Mouse (Mus musculus): ENCODE measurements around the gene 1700122O11Rik. TPM values are rescaled to one million over a fixed set of nuclear protein-coding genes. Genes with fewer than 3 reads are reported as not detected.

The 1700122O11Rik gene
- total RNA-seq, 2 experiments from 2014 or later: not detected

DNA sequence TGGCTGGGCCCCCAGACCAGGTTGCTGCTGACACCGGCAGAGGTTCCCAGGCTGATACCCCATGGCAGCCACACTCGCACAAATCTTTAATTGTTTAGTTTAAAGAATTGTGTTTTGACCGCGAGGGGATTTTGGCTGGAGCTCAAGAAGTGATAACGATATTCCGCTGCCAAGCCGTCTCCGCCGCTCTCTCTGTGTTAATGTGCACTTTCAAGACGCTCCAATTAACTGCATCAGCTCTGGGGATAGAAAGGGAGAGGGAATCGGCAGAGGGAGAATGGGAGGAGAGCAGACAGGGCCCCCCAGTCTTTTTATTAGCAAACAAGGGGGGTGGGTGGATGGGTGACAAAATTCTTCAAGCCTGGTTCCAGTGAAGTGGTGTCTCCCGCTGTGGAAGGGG, 8.9 kb downstream of the 1700122O11Rik start:
- DNase-seq (ENCODE audit: low spot score in 2 of 2): no peak

DNA sequence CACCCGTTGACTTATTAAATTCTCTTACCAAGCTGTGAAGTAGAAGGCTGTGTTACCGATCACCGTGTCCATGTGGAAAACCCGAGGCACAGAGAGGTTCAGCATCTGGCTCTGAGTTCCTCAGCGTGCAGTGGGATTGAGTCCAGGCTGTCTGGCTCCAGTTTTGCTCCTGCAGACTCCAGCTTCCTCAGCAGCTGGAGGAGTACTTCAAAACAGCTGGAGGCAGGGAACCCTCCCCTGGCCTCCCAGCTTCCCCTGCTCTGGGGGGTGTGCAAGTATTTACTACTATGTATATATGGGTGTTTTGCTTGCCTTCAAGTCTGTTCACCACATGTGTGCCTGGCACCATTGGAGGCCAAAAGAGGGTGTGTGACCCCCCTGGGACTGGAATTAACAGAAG, 9.8 kb downstream of the 1700122O11Rik start:
- no peak for DNase-seq (ENCODE audit: low spot score in 2 of 2)

DNA sequence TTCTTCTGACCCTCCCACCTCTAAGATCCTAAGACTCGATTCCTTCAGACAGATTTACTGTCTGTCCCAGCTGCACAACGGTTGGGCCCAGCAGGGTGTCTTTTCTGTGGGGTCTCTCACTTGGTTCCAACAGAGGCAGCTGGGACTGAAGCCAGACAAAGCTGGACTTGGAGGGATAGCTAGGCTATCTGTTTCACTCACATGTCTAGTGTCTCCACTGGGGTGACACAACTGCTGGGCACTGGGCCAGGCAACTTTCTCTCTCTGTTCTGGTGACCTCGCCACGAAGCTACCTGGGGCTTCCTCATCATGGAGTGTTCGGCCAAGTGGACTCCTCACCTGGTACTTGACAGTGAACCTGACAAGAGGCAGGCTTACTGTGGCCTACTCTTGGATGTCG, 10.4 kb downstream of the 1700122O11Rik start:
- no peak for DNase-seq (ENCODE audit: low spot score in 2 of 2)

DNA sequence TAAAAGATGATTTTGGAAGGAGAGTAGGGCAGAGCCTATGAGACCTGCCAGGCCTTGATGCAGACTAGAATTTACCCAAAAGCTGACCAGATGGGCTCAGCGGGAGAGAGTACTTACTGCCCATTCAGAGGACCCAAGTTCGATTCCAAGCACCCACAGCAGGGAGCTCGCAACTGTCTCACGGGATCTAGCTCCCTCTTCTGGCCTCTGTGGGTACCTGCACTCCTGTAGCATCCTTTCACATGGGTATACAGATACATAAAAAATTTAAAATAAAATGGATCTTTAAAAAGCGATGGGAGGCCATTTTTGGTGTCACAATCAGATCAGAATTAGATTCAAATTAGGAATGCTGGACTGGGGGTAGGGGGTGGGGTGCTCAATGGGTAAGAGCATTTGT, 11.1 kb downstream of the 1700122O11Rik start:
- DNase-seq (ENCODE audit: low spot score in 2 of 2): no peak

DNA sequence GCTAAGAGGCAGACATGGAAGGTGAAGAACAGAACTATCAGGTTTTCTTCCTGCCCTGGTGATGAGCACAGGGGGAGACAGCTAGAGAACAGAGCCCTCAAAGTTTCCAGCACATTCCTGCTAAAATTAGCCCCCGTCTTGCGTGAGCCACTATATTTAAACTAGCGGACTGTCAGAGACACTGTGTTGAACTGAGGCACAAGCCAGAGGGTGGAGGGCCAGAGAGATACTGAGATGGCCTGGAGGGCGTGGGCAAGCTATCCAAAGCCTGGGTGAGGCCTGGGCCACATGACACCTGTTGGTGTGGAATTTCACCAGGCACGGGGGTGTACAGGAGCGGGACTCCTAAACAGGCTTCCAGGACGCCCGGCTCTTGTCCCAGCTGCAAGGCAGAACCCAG, 14.0 kb downstream of the 1700122O11Rik start:
- DNase-seq (ENCODE audit: low spot score in 2 of 2): no peak

DNA sequence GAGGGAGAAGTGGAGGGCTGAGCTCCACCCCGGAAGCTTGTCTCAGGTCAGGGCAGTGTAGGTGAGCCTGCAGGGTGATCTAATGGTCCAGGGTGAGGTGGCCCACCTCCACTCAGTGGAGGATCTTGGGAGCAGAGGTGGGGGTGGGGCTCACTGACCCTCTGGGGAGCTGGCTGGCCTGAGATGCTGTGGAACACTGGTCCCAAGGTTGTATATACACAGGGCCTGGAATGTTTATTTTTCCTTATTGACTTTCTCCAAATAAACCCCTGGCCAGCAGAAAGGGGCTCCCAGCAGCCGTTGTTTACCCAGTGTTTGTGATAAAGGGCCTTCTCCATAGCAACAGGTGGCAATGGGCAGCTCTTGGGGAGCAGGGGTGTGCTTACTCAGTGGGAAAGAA, 18.5 kb downstream of the 1700122O11Rik start:
- DNase-seq (ENCODE audit: low spot score in 2 of 2): no peak

DNA sequence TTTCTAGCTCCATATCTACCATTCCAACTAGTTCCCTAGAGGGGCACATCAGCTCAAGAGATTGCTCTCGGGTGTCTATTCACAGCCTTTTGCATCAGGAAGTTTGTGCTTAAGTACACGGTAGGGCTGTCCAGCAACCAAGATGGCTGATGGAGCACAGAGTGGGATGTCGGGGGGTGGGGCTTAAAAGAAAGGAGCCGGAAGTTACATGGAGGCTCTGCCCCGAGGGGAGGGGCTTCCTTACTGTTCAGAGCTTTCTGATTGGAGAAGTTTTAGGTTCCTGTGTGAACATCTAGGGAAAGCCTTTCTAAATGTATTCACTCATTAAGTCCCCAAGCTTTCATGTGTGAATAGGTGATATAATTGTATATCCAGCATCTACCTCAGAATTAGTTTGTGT, 21.5 kb downstream of the 1700122O11Rik start:
- no peak for DNase-seq (ENCODE audit: low spot score in 2 of 2)

DNA sequence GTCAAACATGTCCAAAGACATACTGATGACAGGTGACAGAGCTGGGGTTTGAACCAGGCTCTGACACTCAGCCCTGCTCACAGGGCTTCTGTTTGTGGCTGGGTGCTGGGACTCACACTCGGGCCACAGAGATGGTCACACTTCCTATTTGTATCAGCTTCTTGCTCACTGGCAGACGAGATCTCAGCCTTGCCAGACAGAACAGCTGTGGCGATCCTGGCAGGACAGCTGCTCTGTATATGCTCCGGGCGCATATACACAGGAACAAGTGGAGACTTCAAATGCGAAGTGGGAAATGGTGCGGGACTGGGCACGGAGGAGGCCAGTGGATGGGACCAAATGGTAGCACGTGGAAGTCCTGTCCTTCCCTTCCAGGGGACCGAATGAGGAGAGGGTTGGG, 25.5 kb downstream of the 1700122O11Rik start:
- no peak for DNase-seq (ENCODE audit: low spot score in 2 of 2)

DNA sequence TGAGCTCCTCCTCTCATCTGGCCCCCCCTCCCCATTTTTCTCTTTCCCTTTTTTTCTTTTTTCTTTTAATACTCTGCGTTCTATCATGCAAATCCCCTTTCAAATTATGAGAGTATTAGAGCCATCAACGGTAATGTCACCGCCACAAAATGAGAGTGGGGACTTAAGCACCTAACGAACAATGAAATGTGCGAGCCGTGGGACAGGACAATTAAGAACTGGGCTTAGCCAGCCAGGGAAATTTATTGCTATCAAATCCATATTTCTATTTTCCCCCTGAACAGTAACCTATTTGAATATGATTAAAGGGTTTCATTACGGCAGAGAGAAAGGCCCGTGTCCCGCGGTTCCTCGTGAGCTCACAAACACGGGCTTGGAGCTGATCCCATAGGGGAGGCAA, 27.0 kb downstream of the 1700122O11Rik start:
- DNase-seq (ENCODE audit: low spot score in 2 of 2): no peak

DNA sequence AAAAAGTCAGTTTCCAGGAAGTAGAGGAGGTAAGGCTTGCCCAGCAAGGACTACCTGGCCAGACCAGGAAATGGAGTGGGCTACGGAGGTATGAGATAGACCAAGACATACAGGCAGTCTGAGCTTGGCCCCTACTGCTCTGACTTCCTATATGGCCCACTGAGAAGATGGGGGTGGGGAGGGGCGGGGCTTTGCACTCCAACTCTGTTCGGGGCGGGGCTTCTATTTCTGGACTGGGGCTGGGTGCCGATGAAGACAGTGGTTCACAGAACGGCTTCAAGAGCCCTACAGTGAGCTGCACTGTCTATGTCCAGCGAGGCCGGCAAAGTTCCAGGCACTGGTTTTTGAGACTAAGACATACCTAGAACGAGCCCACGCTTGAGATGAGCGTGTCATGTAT, 27.8 kb downstream of the 1700122O11Rik start:
- DNase-seq (ENCODE audit: low spot score in 2 of 2): no peak

DNA sequence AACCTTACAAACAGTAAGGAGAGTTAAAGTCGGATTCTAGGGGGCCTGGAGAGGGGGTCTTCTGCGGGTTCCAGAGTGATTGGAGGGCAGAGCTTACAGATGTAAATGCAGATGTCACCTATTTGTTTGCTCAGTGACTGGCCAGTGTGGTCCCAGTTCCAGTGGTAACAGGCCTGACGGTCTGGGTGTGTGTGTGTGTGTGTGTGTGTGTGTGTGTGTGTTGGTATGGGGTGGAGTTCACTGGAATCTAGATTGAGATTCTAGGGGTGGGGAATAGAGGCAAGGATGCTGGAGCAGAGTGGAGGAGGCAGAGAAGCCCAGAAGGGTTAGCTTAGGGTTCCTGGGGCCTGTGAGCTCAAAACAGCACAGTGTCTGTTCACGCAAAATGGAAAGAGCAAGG, 32.3 kb downstream of the 1700122O11Rik start:
- DNase-seq (ENCODE audit: low spot score in 2 of 2): no peak

DNA sequence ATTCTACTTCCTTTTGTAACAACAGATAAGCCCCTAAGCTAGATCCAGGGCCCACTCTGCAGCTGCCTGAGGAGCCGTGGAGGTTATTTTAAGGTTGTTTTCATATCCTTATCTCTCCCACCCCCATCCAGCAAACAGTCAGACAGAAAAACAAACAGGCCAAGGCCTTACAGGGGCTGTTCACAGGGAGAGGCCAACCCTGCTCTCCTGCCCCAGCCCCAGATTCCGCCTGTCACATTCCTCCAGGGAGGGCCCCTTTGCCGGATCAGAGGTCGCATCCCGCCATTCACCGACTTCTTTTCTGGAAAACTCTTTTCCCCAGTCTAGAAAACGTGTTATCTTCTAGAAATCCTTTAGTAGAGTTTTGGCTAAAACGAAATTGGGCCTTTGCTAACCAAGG, 33.0 kb downstream of the 1700122O11Rik start:
- no peak for DNase-seq (ENCODE audit: low spot score in 2 of 2)

DNA sequence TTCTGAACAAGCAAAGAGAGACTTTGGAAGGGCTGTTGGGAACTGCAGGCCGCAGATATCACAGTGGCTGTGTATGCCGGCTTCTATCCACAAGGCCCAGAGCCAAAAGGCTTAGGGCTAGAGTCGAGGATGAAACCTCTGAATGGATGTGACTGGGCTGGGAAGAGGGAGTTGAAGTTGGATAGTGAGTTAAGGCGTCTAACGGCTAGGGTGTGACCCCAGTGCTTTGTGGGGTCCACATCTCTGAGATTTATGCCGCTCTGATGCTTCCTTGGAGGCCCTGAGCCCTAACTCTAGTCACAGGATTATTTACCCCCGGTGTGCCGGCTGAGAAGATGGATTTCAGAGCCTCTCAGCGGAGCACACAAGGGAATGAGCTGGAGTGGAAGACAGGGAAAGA, 33.5 kb downstream of the 1700122O11Rik start:
- DNase-seq (ENCODE audit: low spot score in 2 of 2): no peak

DNA sequence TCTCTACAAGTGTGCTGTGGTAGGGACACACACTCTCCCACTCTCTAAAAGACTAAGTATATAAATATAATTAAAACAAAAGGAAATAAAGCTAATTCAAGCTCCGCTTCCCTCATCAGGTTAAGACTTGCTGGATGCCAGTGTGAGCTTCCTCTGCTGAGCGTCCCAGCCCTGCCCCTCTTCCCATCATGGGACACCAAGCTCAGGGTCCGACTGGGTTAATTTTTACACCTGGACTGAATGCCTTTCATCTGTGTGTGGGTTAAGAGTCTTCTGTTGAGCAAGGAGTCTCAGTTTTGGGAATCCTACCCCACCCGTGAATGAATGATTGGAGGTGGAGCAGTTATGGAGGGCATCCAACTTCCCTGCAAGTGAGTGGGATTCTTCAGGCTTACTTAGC, 35.6 kb downstream of the 1700122O11Rik start:
- no peak for DNase-seq (ENCODE audit: low spot score in 2 of 2)

DNA sequence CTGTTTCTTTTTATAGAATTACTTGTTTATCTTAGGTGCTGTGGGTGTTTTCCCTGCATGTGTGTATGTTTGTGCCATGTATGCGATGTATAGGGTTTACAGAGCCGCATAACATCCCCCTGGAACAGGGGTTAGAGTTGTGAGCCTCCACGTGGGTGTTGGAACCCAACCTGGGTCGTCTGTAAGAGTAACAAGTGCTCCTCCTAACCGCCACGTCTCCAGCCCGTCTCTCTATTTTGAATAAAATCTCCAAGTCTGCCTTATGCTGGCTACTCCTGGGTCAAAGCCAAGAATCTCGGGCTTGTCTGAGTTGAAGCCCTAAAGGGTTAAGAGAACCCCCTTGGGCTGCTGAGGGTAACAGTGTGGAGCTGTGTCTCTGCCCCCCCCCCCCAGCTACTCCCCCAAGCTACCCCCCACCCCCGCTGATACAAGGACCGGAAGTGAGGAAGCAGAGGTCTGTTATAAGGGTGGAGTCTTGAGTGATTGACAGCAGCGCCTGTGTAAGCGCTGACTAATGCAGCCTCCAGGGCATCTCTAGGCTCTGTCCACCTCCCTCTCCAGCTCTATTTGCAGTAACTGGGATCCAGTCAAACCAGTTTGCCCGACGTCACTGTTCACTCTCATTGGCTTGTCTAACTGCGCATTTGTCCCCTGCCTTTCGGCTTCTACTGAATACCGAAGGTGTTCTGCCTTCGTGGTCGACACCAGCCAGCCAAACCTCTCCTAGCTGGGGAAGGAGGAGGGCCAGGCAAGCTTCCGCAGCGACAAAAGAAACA, 36.3 kb downstream of the 1700122O11Rik start:
- DNase-seq (ENCODE audit: low spot score in 2 of 2): peak in 1 of 2 experiments; percentile 25

DNA sequence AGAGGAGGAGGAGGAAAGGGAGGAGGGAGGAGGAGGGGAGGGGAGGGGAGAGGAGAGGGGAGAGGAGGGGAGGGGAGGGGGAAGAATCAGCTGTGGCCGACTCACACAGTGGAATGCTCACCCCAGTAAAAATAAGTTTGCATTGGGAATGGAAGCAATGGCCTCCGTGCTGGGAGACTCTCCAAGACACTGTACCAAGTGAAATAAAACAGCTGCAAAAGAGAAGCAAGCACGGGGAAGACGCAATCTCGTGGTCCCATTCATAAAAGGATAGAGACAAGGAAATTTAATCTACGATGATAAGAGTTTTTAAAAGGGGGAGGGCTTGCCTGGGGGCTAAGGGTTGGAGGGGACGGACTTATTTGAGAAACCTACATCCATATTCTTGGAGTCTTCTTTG, 36.9 kb downstream of the 1700122O11Rik start:
- no peak for DNase-seq (ENCODE audit: low spot score in 2 of 2)

DNA sequence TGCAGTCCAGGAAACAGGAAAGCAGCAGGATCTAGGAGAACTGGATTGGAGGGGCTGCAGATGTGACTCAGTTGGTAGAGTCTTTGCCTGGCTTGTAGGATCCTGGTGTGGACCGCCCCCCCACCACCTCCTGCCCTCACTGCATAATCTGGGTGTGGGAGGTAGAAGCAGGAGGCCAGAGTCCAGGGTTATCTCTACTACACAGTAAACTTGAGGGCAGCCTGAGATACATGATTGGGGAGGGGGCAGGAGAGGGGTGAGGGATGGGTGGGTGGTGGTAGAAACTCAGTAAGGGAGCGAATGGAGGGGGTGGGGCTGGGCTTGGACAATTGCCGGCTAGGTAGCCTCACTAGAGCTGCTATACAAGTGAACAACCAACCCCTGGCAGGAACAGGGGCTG, 38.3 kb downstream of the 1700122O11Rik start:
- DNase-seq (ENCODE audit: low spot score in 2 of 2): no peak

DNA sequence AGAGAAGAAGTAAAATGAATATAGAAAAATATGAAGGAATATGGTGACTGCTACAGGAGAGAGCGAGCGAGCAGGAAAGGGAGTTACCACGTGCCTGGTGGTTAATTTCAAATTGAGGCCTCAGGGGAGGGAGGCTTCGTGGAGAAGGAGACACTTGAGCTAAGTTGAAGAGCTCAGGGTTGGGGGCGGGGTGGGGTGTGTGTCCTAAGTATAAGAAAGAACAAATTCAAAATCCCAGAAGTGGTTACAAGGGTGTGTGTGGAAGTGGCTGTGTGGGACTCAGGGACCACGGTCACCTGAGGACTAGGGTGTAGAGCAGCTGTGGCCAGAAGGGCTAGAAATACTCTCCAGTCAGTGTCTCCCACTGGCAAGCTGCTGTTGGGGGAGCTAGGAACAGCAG, 38.7 kb downstream of the 1700122O11Rik start:
- no peak for DNase-seq (ENCODE audit: low spot score in 2 of 2)

DNA sequence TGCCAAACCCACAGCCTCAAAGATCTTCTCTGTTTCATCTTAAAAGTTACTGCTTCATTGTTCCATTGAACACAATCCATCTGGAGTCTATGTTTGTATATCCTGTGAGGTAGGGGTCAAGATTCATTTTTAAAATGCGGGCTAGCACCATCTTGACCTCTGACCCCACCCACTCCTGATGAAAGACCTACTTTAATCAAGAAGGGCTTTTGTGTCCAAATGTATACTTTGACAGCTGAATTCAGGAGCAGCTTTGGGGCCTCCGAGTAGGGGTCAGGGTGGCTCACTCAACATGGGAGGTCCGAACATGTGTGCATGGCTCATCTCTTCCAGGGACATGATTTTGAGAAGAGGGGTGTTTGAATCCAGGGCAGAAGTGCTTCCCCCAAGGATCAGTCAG, 40.3 kb downstream of the 1700122O11Rik start:
- DNase-seq (ENCODE audit: low spot score in 2 of 2): no peak

DNA sequence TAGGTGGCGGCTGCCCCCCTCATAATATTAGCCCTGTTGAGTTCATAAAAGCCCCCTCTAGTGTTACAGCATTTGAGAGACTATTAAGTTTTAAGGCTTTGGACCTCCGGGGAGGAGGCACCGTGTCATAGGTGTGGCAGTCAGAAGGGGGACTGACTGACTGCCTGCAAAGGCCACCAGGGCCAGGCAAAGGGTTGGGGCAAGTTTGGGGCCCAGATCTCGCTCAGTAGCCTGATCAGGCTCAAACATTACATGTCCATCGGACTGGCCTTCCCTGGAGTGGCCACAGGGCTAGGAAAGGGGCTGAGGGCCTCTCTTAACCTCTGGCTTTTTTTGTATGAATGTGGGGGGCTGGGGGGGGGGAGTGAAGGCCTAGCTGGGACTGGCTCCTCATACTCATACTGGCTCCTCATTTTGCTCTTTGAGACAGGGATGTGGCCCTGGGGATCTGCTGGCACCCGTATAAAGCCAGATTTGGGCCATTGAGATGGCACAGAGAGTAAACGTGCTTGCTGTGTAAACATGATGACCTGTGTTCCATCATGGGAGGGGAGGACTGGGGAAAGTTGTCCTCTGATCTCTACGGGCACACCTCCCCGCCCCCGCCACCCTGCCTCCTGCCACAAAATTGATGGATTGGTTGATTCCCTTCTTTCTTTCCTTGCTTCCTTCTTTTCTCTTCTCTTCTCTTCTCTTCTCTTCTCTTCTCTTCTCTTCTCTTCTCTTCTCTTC, 47.5 kb downstream of the 1700122O11Rik start:
- DNase-seq (ENCODE audit: low spot score in 2 of 2): no peak

DNA sequence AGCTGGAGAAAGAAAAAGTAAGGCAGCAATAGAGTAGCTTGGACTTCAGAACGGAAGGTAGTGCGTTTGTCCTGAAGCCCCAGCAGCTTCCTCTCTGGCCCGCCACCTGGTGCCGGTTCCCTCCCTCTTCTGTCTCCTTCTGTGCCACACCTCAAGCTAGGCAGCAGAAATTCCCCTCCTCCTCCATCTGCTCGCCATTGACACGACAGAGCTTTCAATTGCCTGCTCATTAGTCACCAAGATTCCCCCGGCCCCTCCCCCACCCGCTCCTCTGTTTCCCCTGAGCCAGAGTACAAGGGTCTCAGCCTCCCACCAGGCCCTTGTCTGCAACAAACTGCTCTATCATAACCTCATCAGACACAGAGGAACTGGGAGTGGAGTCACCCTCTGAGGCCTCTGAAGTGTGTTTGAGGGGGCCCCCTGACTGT, 48.1 kb downstream of the 1700122O11Rik start:
- no peak for DNase-seq (ENCODE audit: low spot score in 2 of 2)

DNA sequence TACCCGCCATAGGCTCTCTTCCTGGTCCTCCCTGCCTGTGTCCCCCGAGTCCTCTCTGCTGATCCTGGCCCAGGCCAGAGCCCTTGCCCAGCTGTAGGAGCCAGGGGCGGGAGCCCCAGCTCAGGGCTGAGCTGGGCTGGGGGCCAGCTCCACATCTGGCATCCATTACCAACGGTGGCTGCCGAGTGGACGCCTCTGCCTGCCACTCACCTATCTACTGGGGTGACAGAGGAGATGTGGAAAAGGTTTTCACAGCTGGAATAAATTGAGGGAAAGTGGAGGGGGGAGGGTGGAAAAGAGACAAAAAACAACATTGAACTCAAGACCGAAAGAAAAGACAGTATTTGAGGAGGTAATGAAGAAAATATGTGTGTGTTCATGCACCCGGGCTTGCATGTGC, 49.3 kb downstream of the 1700122O11Rik start:
- DNase-seq (ENCODE audit: low spot score in 2 of 2): no peak

DNA sequence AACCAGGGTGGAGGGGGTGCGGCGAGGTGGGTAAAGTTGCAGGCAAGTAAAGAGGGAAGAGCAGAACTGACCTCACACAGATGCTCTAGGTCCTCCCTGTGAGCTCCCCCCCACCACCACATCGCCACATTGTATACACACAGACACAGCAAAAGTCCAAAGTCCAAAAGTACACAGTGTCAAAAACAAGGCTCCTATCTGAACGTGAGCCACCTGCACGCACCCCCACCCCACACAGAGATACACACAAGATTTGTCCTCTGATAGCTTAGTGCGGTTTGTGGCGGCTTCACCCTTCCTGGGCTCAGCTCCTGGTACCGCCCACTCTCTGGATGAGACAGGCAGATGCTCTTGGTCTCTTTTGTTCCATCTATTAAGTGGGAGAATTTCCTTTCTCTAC, 50.0 kb downstream of the 1700122O11Rik start:
- no peak for DNase-seq (ENCODE audit: low spot score in 2 of 2)

Data from layer of hippocampus, adult 18-20 months (tissue).